Mouse (Mus musculus) myocyte (in vitro differentiated cells): ENCODE measurements at regions not wholly inside any gene's neighbourhood (a gene's known extent, or its start where the extent isn't known, plus 50 kb on each side); places are given as distances from the start of the nearest gene placed in this dataset.

Experiments
- CEBPB ChIP-seq: IDR thresholded peaks from 2 replicates; pipeline ENCODE4 v1.6.1; 2011; ENCODE audit warnings: mild to moderate bottlenecking, moderate library complexity; ENCODE audit not compliant: poor library complexity, insufficient read depth, severe bottlenecking
- MAX ChIP-seq: IDR thresholded peaks from one replicate; pipeline ENCODE4 v1.6.1; 2011; ENCODE audit warnings: low read depth, mild to moderate bottlenecking, control low read depth
- MYOD1 ChIP-seq, 3 experiments: IDR thresholded peaks; one replicate each; pipeline ENCODE4 v1.6.1; 2011; ENCODE audit warnings: control low read depth in 2 of 3, low read depth in 2 of 3, mild to moderate bottlenecking in 2 of 3, moderate library complexity in 1 of 3; ENCODE audit not compliant: insufficient read length in 2 of 3, control insufficient read depth in 1 of 3
- POLR2A ChIP-seq: IDR thresholded peaks from one replicate; pipeline ENCODE4 v1.6.1; 2011; ENCODE audit warnings: low read depth, mild to moderate bottlenecking, control low read depth, moderate library complexity; ENCODE audit not compliant: insufficient read length
- POLR2AphosphoS2 ChIP-seq: IDR thresholded peaks from one replicate; pipeline ENCODE4 v1.6.1; 2011; ENCODE audit warnings: low read depth, control low read depth; ENCODE audit not compliant: insufficient read length

DNA sequence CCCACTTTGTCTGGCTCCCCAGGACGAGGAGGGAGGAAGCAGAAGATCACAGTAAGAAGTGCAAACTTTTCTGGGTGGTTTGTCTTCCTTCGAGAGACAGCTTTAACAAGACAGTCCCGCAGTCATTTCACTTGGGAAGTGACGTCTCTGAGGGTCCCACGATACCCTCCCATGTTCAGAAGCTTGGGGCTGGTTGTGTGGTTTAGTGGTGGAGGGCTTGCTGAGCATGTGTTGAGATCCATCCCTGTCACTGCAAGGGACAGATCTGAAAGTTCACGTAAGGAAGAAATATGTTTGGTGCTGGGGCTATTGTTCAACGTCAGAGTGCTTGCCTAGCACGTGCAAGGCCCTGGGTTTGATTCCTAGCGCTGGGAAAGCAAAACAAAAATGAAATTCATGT, 65.2 kb upstream of the Ahctf1 start:
- TF ChIP-seq POLR2A (no peak), MYOD1 (IDR thresholded peaks at IDR 0.05; ENCODE audit: control insufficient read depth in 1 of 3, insufficient read length in 2 of 3, low read depth in 2 of 3) (no peak), CEBPB (no peak), POLR2AphosphoS2 (no peak), MAX (no peak)
